Mouse (Mus musculus) kidney, postnatal 0 days (tissue): Measurements from ENCODE around the gene Shank1. TPM values are rescaled to one million over a fixed set of nuclear protein-coding genes. Genes with fewer than 3 reads are reported as not detected.
A peak's percentile ranks its signal among the peaks of the same experiment; 100 is the strongest.

Experiments
- ATAC-seq: fragments of 200-750 bp; cut with Nextera tagmentation; replicated peaks from 2 replicates; pipeline ENCODE4 v1.8.0; 2017; ENCODE audit warnings: low read depth, moderate number of reproducible peaks, moderate TSS enrichment, moderate library complexity; ENCODE audit not compliant: low FRiP score
- DNase-seq: peaks from one replicate; pipeline ENCODE4 v3.0.0-alpha.2; 2016; ENCODE audit warnings: low spot score
- H3K27ac ChIP-seq: fragments of 300-500 bp; sonication (generic); 2 replicates; pipeline ENCODE4 v1.5.1; 2014; ENCODE audit warnings: mild to moderate bottlenecking
- H3K27me3 ChIP-seq: fragments of 300-500 bp; sonication (generic); 2 replicates; pipeline ENCODE4 v1.6.1; 2014; ENCODE audit warnings: low read length, mixed read lengths; ENCODE audit not compliant: insufficient read depth
- H3K36me3 ChIP-seq: fragments of 300-500 bp; sonication (generic); 2 replicates; pipeline ENCODE4 v1.6.1; 2014; ENCODE audit warnings: low read length, mixed read lengths; ENCODE audit not compliant: insufficient read depth
- H3K4me1 ChIP-seq: fragments of 300-500 bp; sonication (generic); replicated peaks from 2 replicates; pipeline ENCODE4 v1.6.1; 2014; ENCODE audit warnings: antibody characterized with exemption, low read length, mixed read lengths; ENCODE audit not compliant: insufficient read depth
- H3K4me2 ChIP-seq: fragments of 300-500 bp; sonication (generic); 2 replicates; pipeline ENCODE4 v1.6.1; 2014; ENCODE audit warnings: mild to moderate bottlenecking, low read length, moderate library complexity, mixed read lengths
- H3K4me3 ChIP-seq: fragments of 300-500 bp; sonication (generic); replicated peaks from 2 replicates; pipeline ENCODE4 v1.5.1; 2014; ENCODE audit warnings: low read depth, low read length
- H3K9ac ChIP-seq: fragments of 300-500 bp; sonication (generic); 2 replicates; pipeline ENCODE4 v1.6.1; 2014; ENCODE audit warnings: low read depth, low read length
- H3K9me3 ChIP-seq: fragments of 300-500 bp; sonication (generic); replicated peaks from 2 replicates; pipeline ENCODE4 v1.6.1; 2016; ENCODE audit warnings: low read length, inconsistent platforms, mixed read lengths
- CTCF ChIP-seq: IDR thresholded peaks from 2 replicates; pipeline ENCODE4 v1.5.1; 2016; ENCODE audit warnings: antibody characterized with exemption, low read depth, mild to moderate bottlenecking, moderate library complexity
- WGBS: fragments of 180-500 bp; shearing (Covaris S2); extraction: QIAGEN DNeasy Blood & Tissue Kit; methylation state at CpG from one replicate; pipeline ENCODE4 v1.1.7; 2014; 5-methylcytosine and 5-hydroxymethylcytosine counted together
- polyA plus RNA-seq: library from polyadenylated mRNA; unstranded; fragments of >200 nt; fragmentation: Nextera tagmentation; extraction: Ambion mirVana; gene quantifications from 2 replicates; pipeline ENCODE4 v1.2.1, GENCODE M21; 2015

Shank1 gene
- polyA plus RNA-seq, 1 experiment from 2014 or later, result 0.68 TPM

DNA sequence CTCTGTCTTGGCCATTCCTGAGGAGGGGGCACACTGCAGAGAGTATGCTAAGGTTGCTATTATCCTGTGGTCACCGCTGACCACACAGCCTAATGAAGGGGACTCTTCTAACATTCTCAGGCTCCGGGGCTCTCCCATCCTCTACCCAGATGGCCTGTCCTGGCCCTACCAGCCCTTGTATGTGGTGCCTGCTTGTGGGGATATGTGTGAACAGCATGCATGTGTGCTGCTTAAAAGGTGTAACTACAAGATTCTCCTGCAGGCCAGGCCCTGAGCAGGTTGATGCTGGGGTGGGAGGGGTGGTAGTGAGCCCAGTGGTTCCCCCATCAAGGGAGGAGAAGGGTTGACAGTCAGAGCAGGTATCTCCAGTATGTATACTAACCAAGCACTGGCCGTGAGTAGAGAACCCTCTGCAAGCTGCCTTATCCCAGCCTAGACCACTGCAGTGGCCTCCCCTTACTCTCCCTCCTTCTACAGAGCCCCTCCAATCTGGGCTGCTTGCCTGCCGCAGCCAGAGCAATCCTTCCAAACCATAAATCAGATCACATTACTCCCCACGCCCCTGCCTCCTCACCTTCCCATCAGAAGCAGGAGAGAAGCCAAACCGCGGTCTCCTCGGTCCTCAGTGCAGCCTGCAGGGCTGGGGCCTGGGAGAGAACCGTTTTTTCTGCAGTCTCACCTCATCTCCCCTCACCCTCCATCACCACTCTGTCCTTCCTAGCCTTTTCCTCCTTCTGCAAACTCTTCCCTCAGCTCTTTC is 2.6 kb upstream of the Shank1 start:
- Histone ChIP-seq H3K9ac (0 out of 2 replicates have a peak overlapping the region, but pooled peaks have one; percentile 13), H3K27ac (no peak overlapping the region), H3K9me3 (no peaks in the 10 kb centered on the region), H3K4me1 (peaks cover 23% of the 10 kb centered on the region), H3K36me3 (no peaks in the 10 kb centered on the region), H3K4me3 (no peak overlapping the region), H3K27me3 (0 out of 2 replicates have a peak, but pooled peaks cover 3% of the 10 kb centered on the region), H3K4me2 (no peak overlapping the region)
- ATAC-seq (no peak), DNase-seq (peak; percentile 29)
- peak; percentile 28; the same call in 1 of the 2 replicates for TF ChIP-seq CTCF
- WGBS, result 26% methylated on average over 9 of the region's 9 CpGs

DNA sequence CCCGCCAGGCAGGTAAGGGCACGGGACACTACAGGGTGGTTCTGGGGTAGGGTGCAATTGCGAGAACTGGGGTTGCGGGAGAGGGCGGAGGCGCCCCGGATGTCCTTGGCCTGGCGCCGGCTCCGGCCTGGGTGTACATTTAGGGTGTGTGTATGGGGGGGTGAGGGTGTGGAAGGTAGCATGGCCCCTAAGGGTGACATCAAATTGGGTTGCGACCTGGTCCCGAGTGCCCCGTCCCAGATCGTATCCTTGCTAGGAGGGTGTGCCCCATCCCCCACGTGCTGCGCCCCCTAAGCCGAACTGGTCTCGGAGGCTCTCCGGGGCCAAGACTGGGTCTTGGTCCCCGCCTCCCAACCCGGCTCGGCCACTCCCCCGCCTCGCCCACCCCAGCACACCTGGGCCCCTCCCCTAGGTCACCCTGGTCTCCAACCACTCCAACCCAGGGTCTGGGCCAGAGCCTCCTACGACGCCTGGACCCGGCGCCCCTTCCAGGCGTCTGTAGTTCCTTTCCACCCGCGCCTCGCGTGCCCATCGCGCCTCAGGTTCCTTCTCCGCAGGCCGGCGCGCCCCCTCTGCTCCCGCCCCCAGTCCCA is 328 bp downstream of the Shank1 start:
- peak overlapping the region; percentile 54 for H3K9ac ChIP-seq
- TF ChIP-seq CTCF, result no peak
- peak; percentile 31; the same call in 1 of the 2 replicates for ATAC-seq
- no peaks in the 10 kb centered on the region for H3K36me3 ChIP-seq
- no peaks in the 10 kb centered on the region for H3K9me3 ChIP-seq
- peak overlapping the region; percentile 87 for H3K4me2 ChIP-seq
- H3K4me3 ChIP-seq, result peak overlapping the region; percentile 38
- peak; percentile 9 for DNase-seq
- peaks cover 23% of the 10 kb centered on the region for H3K4me1 ChIP-seq
- 1% methylated on average over 36 of the region's 40 CpGs for WGBS
- 0 out of 2 replicates have a peak, but pooled peaks cover 3% of the 10 kb centered on the region for H3K27me3 ChIP-seq
- peak overlapping the region; percentile 42; the same call in 1 of the 2 replicates for H3K27ac ChIP-seq

DNA sequence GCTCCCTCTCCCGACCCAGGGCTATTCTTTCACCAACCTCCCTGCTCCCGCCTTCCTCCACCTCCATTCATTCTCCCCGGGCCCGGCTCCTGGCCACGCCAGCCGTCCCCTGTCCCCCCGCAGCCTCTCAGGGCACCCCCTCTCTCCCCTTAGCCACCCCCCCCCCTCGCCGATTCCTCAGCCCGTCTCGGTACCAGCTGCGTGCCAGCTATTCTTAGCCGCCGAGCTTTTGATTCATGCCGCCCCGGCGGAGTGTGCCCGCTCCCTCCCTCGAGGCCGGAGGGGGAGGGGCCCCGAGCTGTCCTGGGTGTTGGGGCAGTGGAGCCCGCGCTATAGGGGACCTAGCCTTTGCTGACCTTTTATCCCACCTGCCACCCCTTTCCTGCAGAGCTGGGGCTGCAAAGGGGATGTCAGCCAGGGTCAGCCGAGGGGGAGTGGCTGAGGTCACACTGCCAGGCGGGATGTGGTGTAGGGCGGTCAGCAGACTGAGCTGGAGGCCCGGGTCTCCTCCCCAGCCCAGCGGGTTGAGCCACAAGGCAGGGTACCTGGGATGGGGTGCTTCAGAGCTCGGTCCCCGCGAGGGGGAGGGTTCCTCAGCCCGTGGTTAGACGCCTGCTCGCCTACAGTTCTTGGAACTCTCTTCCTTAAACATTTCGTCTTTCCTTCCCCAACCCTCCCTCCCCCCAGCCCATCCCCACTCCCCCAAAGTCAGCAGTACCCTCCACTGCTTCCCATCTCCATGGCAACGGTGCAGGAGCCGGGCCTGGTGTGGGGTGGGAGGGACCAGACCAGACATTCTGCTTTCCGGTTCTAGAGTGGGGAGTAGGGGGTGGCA is 1.0 kb downstream of the Shank1 start:
- Histone ChIP-seq H3K4me2 (peak overlapping the region; percentile 87), H3K9ac (peak overlapping the region; percentile 54), H3K36me3 (no peaks in the 10 kb centered on the region), H3K4me1 (peaks cover 17% of the 10 kb centered on the region), H3K27ac (peak overlapping the region; percentile 42; the same call in 1 of the 2 replicates), H3K27me3 (0 out of 2 replicates have a peak, but pooled peaks cover 3% of the 10 kb centered on the region), H3K4me3 (peak overlapping the region; percentile 38), H3K9me3 (no peaks in the 10 kb centered on the region)
- ATAC-seq, result peak; percentile 22; the same call in 1 of the 2 replicates
- no peak for TF ChIP-seq CTCF
- DNase-seq, result peak; percentile 48
- under 1% methylated on average over 38 of the region's 38 CpGs for WGBS

DNA sequence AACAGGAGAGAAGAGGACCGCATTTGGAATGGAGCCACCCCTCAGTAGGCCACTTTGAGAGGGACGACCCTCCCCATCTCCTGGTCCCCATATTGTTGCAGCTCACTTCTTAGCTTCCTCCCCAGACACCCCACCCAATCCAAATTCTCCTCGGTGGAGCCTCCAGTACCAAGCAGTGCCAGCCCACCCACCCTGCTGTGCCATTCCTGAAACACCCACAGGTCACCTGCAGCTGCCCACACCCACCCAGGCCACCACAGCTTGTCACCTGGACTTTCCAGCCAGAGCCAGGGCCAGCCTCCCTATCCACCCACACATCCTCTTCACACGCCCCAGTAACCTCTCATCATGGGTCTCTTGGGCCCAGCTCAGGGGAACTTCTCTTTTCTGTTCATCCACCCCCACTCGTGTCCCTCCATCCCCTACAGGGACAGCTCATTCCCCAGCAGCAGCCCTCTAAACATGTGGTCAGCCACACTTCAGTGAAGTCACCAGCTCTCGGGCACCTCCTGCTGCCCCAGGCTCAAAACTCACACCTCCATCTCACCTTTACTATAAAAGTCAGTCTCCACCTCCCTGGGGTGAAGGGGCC is 1.8 kb downstream of the Shank1 start:
- Histone ChIP-seq H3K4me2 (peak overlapping the region; percentile 87), H3K36me3 (no peaks in the 10 kb centered on the region), H3K9ac (no peak overlapping the region), H3K27me3 (0 out of 2 replicates have a peak, but pooled peaks cover 3% of the 10 kb centered on the region), H3K27ac (no peak overlapping the region), H3K4me3 (no peak overlapping the region), H3K9me3 (no peaks in the 10 kb centered on the region), H3K4me1 (peaks cover 17% of the 10 kb centered on the region)
- TF ChIP-seq CTCF, result peak; percentile 49; the same call in 1 of the 2 replicates
- 6% methylated on average over 6 of the region's 6 CpGs for WGBS
- ATAC-seq (no peak), DNase-seq (peak; percentile 20)

DNA sequence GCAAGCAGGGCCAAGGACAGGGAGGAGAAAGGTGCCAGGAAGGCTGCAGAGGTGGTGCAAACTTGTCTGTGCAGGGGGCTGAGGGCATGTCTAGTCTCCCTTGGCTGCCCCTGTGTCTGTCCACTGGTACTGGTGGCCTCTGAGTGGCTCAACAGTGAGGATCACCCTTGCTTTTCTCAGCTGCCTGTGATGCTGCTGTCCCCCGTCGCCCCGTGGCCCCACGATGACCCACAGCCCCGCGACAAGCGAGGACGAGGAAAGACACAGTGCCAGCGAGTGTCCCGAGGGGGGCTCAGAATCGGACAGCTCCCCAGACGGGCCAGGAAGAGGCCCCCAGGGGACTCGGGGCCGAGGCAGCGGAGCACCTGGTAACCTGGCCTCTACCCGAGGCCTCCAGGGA is 2.4 kb downstream of the Shank1 start:
- H3K4me1 ChIP-seq, result peaks cover 17% of the 10 kb centered on the region
- H3K9me3 ChIP-seq, result no peaks in the 10 kb centered on the region
- no peak for TF ChIP-seq CTCF
- 56% methylated on average over 16 of the region's 16 CpGs for WGBS
- no peaks in the 10 kb centered on the region for H3K36me3 ChIP-seq
- no peak overlapping the region for H3K4me3 ChIP-seq
- no peak overlapping the region for H3K4me2 ChIP-seq
- no peak for DNase-seq
- no peak overlapping the region for H3K27ac ChIP-seq
- H3K9ac ChIP-seq, result no peak overlapping the region
- H3K27me3 ChIP-seq, result 0 out of 2 replicates have a peak, but pooled peaks cover 3% of the 10 kb centered on the region
- ATAC-seq, result no peak
